Mouse (Mus musculus): ENCODE results near the gene Pih1d2. TPM values are rescaled to one million over a fixed set of nuclear protein-coding genes. Genes with fewer than 3 reads are reported as not detected.

The Pih1d2 gene
- polyA plus RNA-seq, 1 experiment from 2014 or later = 3.7 TPM

DNA sequence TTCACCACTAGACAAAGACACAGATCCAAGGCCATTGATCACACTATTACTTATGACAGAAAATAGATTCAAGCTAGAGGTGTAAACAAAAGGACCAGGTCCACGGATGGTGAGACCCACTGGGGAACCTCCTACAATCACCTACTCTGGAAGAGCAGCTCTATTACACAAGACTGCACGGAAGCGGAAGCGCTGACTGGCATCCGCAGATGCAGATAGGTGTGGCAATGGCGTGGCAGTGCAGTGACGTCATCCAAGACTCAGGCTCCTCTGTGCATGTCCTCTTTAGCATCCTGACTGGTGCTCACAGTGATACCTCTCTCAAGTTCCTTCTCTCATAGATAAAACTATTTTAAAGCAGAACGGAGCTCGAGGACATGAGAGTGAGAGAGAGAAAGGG, 24.2 kb upstream of the Pih1d2 start:
- Histone ChIP-seq H3K36me3 (ENCODE audit: control insufficient read depth, insufficient read depth, low read length) (peaks cover 20% of the 10 kb centered on the region), H3K4me1 (ENCODE audit: control insufficient read depth, insufficient read depth, low read length) (no peaks in the 10 kb centered on the region), H3K4me3 (replicated peaks; ENCODE audit: low read length) (no peak overlapping the region), H3K9ac (ENCODE audit: low read length) (no peak overlapping the region), H3K27me3 (ENCODE audit: control insufficient read depth, insufficient read depth, low read length) (no peaks in the 10 kb centered on the region), H3K4me2 (ENCODE audit: low read depth, low read length) (no peak overlapping the region), H3K9me3 (replicated peaks; ENCODE audit: control insufficient read depth, low read length) (no peaks in the 10 kb centered on the region), H3K27ac (ENCODE audit: low read length) (no peak overlapping the region)
- WGBS = 85% methylated on average over 9 of the region's 9 CpGs
- ATAC-seq (ENCODE audit: insufficient read depth, low FRiP score) = no peak

DNA sequence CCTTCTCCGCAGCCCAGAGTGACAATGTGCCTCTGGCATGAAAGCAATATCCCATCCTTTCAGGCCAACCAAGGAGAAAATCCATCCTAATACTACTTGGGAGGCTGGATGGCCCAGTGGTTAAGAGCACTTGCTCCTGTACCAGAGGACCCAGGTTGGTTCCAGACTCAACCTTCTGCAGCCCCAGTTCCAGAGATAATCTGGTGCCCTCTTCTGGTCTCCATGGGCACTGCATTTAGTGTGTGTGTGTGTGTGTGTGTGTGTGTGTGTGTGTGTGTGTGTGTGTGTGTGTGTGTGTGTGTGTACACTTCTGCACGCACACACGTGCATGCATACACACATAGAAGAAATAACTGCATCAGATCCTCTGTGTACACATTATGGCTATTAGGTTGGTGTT, 23.6 kb upstream of the Pih1d2 start:
- Histone ChIP-seq H3K4me3 (replicated peaks; ENCODE audit: low read length) (no peak overlapping the region), H3K27me3 (ENCODE audit: control insufficient read depth, insufficient read depth, low read length) (no peaks in the 10 kb centered on the region), H3K4me1 (ENCODE audit: control insufficient read depth, insufficient read depth, low read length) (no peaks in the 10 kb centered on the region), H3K9ac (ENCODE audit: low read length) (no peak overlapping the region), H3K36me3 (ENCODE audit: control insufficient read depth, insufficient read depth, low read length) (peaks cover 20% of the 10 kb centered on the region), H3K27ac (ENCODE audit: low read length) (no peak overlapping the region), H3K4me2 (ENCODE audit: low read depth, low read length) (no peak overlapping the region), H3K9me3 (replicated peaks; ENCODE audit: control insufficient read depth, low read length) (no peaks in the 10 kb centered on the region)
- 85% methylated on average over 3 of the region's 3 CpGs for WGBS
- no peak for ATAC-seq (ENCODE audit: insufficient read depth, low FRiP score)

DNA sequence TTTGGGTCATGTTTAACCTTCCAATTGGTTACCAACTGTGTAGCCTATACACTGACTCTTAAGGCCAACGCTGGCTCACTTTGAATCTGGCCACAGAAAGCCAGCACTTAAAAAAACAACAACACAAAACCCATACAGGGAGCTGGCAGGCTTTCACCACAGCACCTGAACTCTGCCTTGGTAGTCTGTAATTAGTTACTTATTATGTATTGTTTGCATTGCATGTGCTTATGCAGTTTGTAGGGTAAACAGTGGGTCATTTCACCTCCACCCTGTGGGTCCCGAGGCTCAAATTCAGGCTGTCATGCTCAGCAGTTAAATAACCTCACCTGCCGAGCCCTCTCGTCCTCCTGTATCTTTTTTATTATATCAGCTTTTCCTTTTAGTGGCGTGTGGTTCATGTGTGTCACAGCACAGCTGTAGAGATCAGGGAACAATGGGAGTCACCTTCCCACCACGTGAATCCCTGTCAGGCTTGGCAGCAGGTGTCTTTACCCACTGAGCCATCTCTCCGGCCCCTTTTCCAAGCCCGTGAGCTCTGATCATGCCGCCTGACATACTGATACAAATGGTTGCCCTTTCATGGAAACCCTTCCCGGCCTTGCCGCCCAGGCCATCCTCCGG, 22.2 kb upstream of the Pih1d2 start:
- Histone ChIP-seq H3K4me1 (ENCODE audit: control insufficient read depth, insufficient read depth, low read length) (no peaks in the 10 kb centered on the region), H3K4me3 (replicated peaks; ENCODE audit: low read length) (no peak overlapping the region), H3K36me3 (ENCODE audit: control insufficient read depth, insufficient read depth, low read length) (peaks cover 20% of the 10 kb centered on the region), H3K4me2 (ENCODE audit: low read depth, low read length) (no peak overlapping the region), H3K27ac (ENCODE audit: low read length) (peak overlapping the region; percentile 54), H3K27me3 (ENCODE audit: control insufficient read depth, insufficient read depth, low read length) (no peaks in the 10 kb centered on the region), H3K9ac (ENCODE audit: low read length) (no peak overlapping the region), H3K9me3 (replicated peaks; ENCODE audit: control insufficient read depth, low read length) (no peaks in the 10 kb centered on the region)
- 58% methylated on average over 12 of the region's 12 CpGs for WGBS
- ATAC-seq (ENCODE audit: insufficient read depth, low FRiP score) = peak; percentile 74

DNA sequence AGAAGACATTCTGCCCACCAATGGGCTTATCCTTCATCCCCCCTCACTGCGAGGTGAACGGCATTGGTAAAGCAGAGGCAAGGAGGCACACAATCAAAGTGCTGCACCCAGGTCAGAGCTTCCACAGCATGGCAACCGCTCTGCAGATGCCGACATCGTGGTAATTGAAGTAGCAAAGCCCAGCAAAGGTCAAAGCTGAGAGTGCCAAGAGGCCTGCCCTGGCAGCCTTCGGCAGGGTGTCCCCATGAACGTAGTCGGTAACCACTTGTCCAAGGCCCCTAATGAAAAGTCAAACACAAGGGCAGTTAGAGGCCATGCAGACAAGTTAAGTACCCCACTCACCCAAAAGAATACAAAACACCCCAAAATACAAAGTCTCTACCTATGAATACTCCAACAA, 20.1 kb upstream of the Pih1d2 start:
- Histone ChIP-seq H3K36me3 (ENCODE audit: control insufficient read depth, insufficient read depth, low read length) (peaks cover 20% of the 10 kb centered on the region), H3K4me3 (replicated peaks; ENCODE audit: low read length) (no peak overlapping the region), H3K9me3 (replicated peaks; ENCODE audit: control insufficient read depth, low read length) (no peaks in the 10 kb centered on the region), H3K4me2 (ENCODE audit: low read depth, low read length) (no peak overlapping the region), H3K4me1 (ENCODE audit: control insufficient read depth, insufficient read depth, low read length) (peaks cover under 1% of the 10 kb centered on the region; the same call in 1 of the 2 replicates), H3K9ac (ENCODE audit: low read length) (no peak overlapping the region), H3K27ac (ENCODE audit: low read length) (no peak overlapping the region), H3K27me3 (ENCODE audit: control insufficient read depth, insufficient read depth, low read length) (no peaks in the 10 kb centered on the region)
- 94% methylated on average over 8 of the region's 8 CpGs for WGBS
- no peak for ATAC-seq (ENCODE audit: insufficient read depth, low FRiP score)

DNA sequence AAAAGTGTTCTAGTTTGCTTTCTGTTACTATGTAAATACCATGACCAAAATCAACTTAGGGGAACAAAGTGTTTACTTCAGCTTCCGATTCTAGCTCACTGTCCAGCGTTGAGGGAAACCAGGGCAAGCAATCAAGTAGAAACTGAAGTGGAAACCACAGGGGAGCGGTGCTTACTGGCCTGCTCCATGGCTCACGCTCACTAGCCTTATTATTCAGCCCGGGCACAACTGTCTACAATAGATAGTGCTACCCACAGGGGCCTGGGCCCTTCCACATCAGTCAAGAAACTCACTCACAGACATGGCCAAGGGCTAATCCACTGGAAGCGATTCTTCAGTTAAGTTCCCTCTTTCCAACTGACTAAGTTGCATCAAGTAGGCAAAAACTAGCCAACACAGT, 15.6 kb upstream of the Pih1d2 start:
- peaks cover 14% of the 10 kb centered on the region for H3K36me3 ChIP-seq (ENCODE audit: control insufficient read depth, insufficient read depth, low read length)

GRCm38 (mm10) chr9:50602055-50602845, 14.9 kb upstream of the Pih1d2 start:
- no peaks in the 10 kb centered on the region for H3K27me3 ChIP-seq (ENCODE audit: control insufficient read depth, insufficient read depth, low read length)
- H3K4me2 ChIP-seq (ENCODE audit: low read depth, low read length) = peak overlapping the region; percentile 94
- 79% methylated on average over 7 of the region's 7 CpGs for WGBS
- H3K27ac ChIP-seq (ENCODE audit: low read length) = no peak overlapping the region
- H3K9me3 ChIP-seq (replicated peaks; ENCODE audit: control insufficient read depth, low read length) = no peaks in the 10 kb centered on the region
- peaks cover 7% of the 10 kb centered on the region for H3K36me3 ChIP-seq (ENCODE audit: control insufficient read depth, insufficient read depth, low read length)
- peak overlapping the region; percentile 92 for H3K9ac ChIP-seq (ENCODE audit: low read length)
- H3K4me1 ChIP-seq (ENCODE audit: control insufficient read depth, insufficient read depth, low read length) = peaks cover 15% of the 10 kb centered on the region
- H3K4me3 ChIP-seq (replicated peaks; ENCODE audit: low read length) = peak overlapping the region; percentile 82
- ATAC-seq (ENCODE audit: insufficient read depth, low FRiP score) = no peak

More for the DNA sequence above, 15.6 kb upstream of the Pih1d2 start:
- ATAC-seq (ENCODE audit: insufficient read depth, low FRiP score) = no peak
- WGBS = 80% methylated on average over 6 of the region's 6 CpGs
- H3K27ac ChIP-seq (ENCODE audit: low read length) = no peak overlapping the region
- no peaks in the 10 kb centered on the region for H3K9me3 ChIP-seq (replicated peaks; ENCODE audit: control insufficient read depth, low read length)
- H3K4me1 ChIP-seq (ENCODE audit: control insufficient read depth, insufficient read depth, low read length) = peaks cover 15% of the 10 kb centered on the region
- H3K27me3 ChIP-seq (ENCODE audit: control insufficient read depth, insufficient read depth, low read length) = no peaks in the 10 kb centered on the region
- H3K4me2 ChIP-seq (ENCODE audit: low read depth, low read length) = 0 out of 2 replicates have a peak overlapping the region, but pooled peaks have one; percentile 94
- H3K9ac ChIP-seq (ENCODE audit: low read length) = no peak overlapping the region
- no peak overlapping the region for H3K4me3 ChIP-seq (replicated peaks; ENCODE audit: low read length)

- no peaks in the 10 kb centered on the region for H3K9me3 ChIP-seq (replicated peaks; ENCODE audit: control insufficient read depth, low read length)
- peaks cover 15% of the 10 kb centered on the region for H3K4me1 ChIP-seq (ENCODE audit: control insufficient read depth, insufficient read depth, low read length)
- peak within 1 kb of the TSS; percentile 82 for H3K4me3 ChIP-seq (replicated peaks; ENCODE audit: low read length)
- peak; percentile 97 for ATAC-seq (ENCODE audit: insufficient read depth, low FRiP score)
- H3K36me3 ChIP-seq (ENCODE audit: control insufficient read depth, insufficient read depth, low read length) = 0 out of 2 replicates have a peak, but pooled peaks cover 4% of the 10 kb centered on the region
- H3K27ac ChIP-seq (ENCODE audit: low read length) = peak within 1 kb of the TSS; percentile 81
- under 1% methylated on average over 48 of the region's 48 CpGs for WGBS
- H3K27me3 ChIP-seq (ENCODE audit: control insufficient read depth, insufficient read depth, low read length) = no peaks in the 10 kb centered on the region
- H3K9ac ChIP-seq (ENCODE audit: low read length) = peak within 1 kb of the TSS; percentile 92
- peak within 1 kb of the TSS; percentile 94 for H3K4me2 ChIP-seq (ENCODE audit: low read depth, low read length)
Observed at GRCm38 (mm10) chr9:50603189-50603997, 13.7 kb upstream of the Pih1d2 start, which contains the start of the genes Sdhd and Timm8b. Sdhd (minus strand) TSS chr9:50603812. Timm8b (plus strand) TSS chr9:50603910.

GRCm38 (mm10) chr9:50603998-50604324, 13.2 kb upstream of the Pih1d2 start:
- Histone ChIP-seq H3K4me3 (replicated peaks; ENCODE audit: low read length) (peak overlapping the region; percentile 82), H3K4me1 (ENCODE audit: control insufficient read depth, insufficient read depth, low read length) (peaks cover 15% of the 10 kb centered on the region), H3K9me3 (replicated peaks; ENCODE audit: control insufficient read depth, low read length) (no peaks in the 10 kb centered on the region), H3K9ac (ENCODE audit: low read length) (peak overlapping the region; percentile 92), H3K27me3 (ENCODE audit: control insufficient read depth, insufficient read depth, low read length) (no peaks in the 10 kb centered on the region), H3K36me3 (ENCODE audit: control insufficient read depth, insufficient read depth, low read length) (0 out of 2 replicates have a peak, but pooled peaks cover 6% of the 10 kb centered on the region), H3K27ac (ENCODE audit: low read length) (peak overlapping the region; percentile 81), H3K4me2 (ENCODE audit: low read depth, low read length) (peak overlapping the region; percentile 69)
- ATAC-seq (ENCODE audit: insufficient read depth, low FRiP score) = peak; percentile 84
- WGBS = under 1% methylated on average over 24 of the region's 24 CpGs
